Mouse (Mus musculus) brain, embryonic 14.5 days (tissue): Measurements from ENCODE around the gene Cabp1.

ENCODE experiments used
- CTCF ChIP-seq: fragments of 200-500 bp; IDR thresholded peaks from 2 replicates; pipeline ENCODE4 v1.5.1; 2012; ENCODE audit warnings: inconsistent platforms, mild to moderate bottlenecking, moderate library complexity, borderline replicate concordance; ENCODE audit not compliant: insufficient read depth, insufficient read length; ENCODE audit errors: extremely low read depth
- POLR2A ChIP-seq: fragments of 200-500 bp; IDR thresholded peaks from 2 replicates; pipeline ENCODE4 v1.6.1; 2012; ENCODE audit warnings: mild to moderate bottlenecking, inconsistent platforms, borderline replicate concordance; ENCODE audit not compliant: poor library complexity, insufficient read depth, insufficient read length, severe bottlenecking; ENCODE audit errors: extremely low read depth

DNA sequence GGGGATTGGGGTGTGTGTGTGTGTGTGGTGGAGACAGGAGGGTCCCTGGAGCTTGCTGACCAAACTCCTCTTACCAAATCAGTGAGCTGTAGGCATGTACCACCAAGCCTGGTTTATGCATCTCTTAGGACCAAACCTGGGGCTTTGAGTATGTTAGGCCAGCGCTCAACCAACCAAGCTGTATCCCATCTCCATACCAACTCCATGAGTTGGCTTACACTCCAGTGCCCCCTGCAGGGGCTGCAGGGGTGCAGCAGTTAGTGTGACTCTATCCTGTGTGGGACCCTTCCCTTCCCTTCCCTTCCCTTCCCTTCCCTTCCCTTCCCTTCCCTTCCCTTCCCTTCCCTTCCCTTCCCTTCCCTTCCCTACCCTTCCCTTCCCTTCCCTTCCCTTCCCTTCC is 19.6 kb downstream of the Cabp1 start:
- TF ChIP-seq CTCF: peak; percentile 23; the same call in 1 of the 2 replicates
- TF ChIP-seq POLR2A: no peak
